Mouse (Mus musculus): ENCODE measurements at regions not wholly inside any gene's neighbourhood (a gene's known extent, or its start where the extent isn't known, plus 50 kb on each side); places are given as distances from the start of the nearest gene placed in this dataset.

GRCm38 (mm10) chrX:12839406-12840159 lies 77.7 kb upstream of the Med14 start:
- TF ChIP-seq CTCF (IDR thresholded peaks at IDR 0.05; ENCODE audit: borderline replicate concordance, insufficient read depth, low read length) (no peak), POLR2A (IDR thresholded peaks at IDR 0.05; ENCODE audit: low read depth, low read length) (no peak)
